Mouse (Mus musculus) heart, embryonic 10.5 days (tissue): ENCODE data around the gene Sprr2a2. TPM values are rescaled to one million over a fixed set of nuclear protein-coding genes. Genes with fewer than 3 reads are reported as not detected.

ENCODE experiments used
- polyA plus RNA-seq: library from polyadenylated mRNA; unstranded; fragments of >200 nt; fragmentation: Nextera tagmentation; extraction: Ambion mirVana; gene quantifications from 2 replicates; pipeline ENCODE4 v1.2.1, GENCODE M21; 2016

Sprr2a2 gene
- polyA plus RNA-seq, 1 experiment from 2014 or later, result 0.84 TPM

Other genes starting within 250 kb of the Sprr2a2 start
- gene Pglyrp3, start 201.3 kb upstream of the Sprr2a2 start, polyA plus RNA-seq, result 0.20 TPM in 1 of 2 replicates, not detected in the other
- gene Lor, start 132.8 kb upstream of the Sprr2a2 start, polyA plus RNA-seq, result 0.69 and 0.83 TPM in 2 replicates
- not detected in 2 replicates for gene Prr9, start 92.0 kb upstream of the Sprr2a2 start, polyA plus RNA-seq
- gene Lelp1, start 73.2 kb upstream of the Sprr2a2 start, polyA plus RNA-seq, result not detected in 2 replicates
- gene Sprr2a1, start 121 bp upstream of the Sprr2a2 start, polyA plus RNA-seq, result not detected in 2 replicates
- not detected in 2 replicates for gene Sprr2a3, start 69.5 kb downstream of the Sprr2a2 start, polyA plus RNA-seq
- 0.18 TPM in 1 of 2 replicates, not detected in the other for gene Sprr2b, start 100.7 kb downstream of the Sprr2a2 start, polyA plus RNA-seq
- not detected in 2 replicates for gene Sprr2d, start 123.2 kb downstream of the Sprr2a2 start, polyA plus RNA-seq
- not detected in 2 replicates for gene Sprr2e, start 136.2 kb downstream of the Sprr2a2 start, polyA plus RNA-seq
- 0.24 TPM in 1 of 2 replicates, not detected in the other for gene Sprr2f, start 149.3 kb downstream of the Sprr2a2 start, polyA plus RNA-seq
- gene Sprr2h, start 169.8 kb downstream of the Sprr2a2 start, polyA plus RNA-seq, result not detected in 2 replicates
- gene Sprr2i, start 192.1 kb downstream of the Sprr2a2 start, polyA plus RNA-seq, result not detected in 2 replicates
- not detected in 2 replicates for gene Sprr2j-ps, start 202.2 kb downstream of the Sprr2a2 start, polyA plus RNA-seq
- 5.8 and 6.8 TPM in 2 replicates for gene Gm9774, start 213.5 kb downstream of the Sprr2a2 start, polyA plus RNA-seq
- not detected in 2 replicates for gene Sprr2k, start 216.7 kb downstream of the Sprr2a2 start, polyA plus RNA-seq
- gene Sprr1b, start 222.9 kb downstream of the Sprr2a2 start, polyA plus RNA-seq, result not detected in 2 replicates
- not detected in 2 replicates for gene Sprr3, start 242.8 kb downstream of the Sprr2a2 start, polyA plus RNA-seq